Mouse (Mus musculus): ENCODE data around the gene Osbpl9. TPM values are rescaled to one million over a fixed set of nuclear protein-coding genes. Genes with fewer than 3 reads are reported as not detected.
A peak's percentile ranks its signal among the peaks of the same experiment; 100 is the strongest.

Osbpl9 gene
- total RNA-seq, 2 experiments from 2014 or later: 56.2 to 59.7 TPM

GRCm38 (mm10) chr4:109048258-109048657 lies 153.8 kb downstream of the Osbpl9 start:
- DNase-seq (ENCODE audit: low spot score in 2 of 2): no peak

- no peak for DNase-seq (ENCODE audit: low spot score in 2 of 2)
Measured at GRCm38 (mm10) chr4:109043756-109044155, 158.3 kb downstream of the Osbpl9 start.

DNA sequence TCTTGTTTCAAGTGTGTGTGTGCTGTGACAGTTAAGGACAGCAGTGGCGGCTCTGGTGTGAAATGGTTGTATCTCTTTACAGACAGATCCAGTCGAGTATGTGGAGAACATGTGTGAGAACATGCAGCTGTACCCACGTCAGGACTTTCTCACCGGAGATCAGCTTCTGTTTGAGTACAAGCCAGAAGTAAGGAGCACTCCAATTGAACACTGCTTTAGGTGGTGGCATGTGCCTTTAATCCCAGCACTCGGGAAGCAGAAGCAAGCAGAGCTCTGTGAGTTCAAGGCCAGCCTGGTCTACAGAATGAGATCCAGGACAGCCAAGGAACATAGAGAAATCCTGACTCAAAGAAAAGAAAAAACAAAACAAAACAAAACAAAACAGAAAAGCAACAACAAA lies 158.8 kb downstream of the Osbpl9 start:
- DNase-seq (ENCODE audit: low spot score in 2 of 2): no peak

- DNase-seq (ENCODE audit: low spot score in 2 of 2): no peak
Measured at GRCm38 (mm10) chr4:109042739-109043138, 159.3 kb downstream of the Osbpl9 start.

GRCm38 (mm10) chr4:109036327-109036726 lies 165.7 kb downstream of the Osbpl9 start:
- peak in 1 of 2 experiments; percentile 34 for DNase-seq (ENCODE audit: low spot score in 2 of 2)

DNA sequence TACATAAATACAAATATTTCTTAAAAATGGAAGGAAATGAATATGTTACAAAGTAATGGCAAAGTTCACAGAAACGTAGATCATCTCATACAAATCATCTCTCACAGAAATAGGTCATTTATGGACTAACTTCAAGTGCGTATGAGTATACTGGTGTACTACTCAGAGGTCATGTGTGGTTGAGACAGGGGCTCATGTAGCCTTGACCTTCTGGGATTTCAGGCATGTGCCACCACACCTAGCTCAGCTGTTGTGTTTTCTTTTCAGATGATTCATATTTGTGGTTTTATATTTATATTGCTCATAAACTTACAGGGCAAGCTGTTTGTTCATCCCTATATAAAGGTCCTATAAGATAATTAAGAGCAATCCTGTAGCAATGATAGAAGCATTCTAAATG lies 171.8 kb downstream of the Osbpl9 start:
- DNase-seq (ENCODE audit: low spot score in 2 of 2): no peak

DNA sequence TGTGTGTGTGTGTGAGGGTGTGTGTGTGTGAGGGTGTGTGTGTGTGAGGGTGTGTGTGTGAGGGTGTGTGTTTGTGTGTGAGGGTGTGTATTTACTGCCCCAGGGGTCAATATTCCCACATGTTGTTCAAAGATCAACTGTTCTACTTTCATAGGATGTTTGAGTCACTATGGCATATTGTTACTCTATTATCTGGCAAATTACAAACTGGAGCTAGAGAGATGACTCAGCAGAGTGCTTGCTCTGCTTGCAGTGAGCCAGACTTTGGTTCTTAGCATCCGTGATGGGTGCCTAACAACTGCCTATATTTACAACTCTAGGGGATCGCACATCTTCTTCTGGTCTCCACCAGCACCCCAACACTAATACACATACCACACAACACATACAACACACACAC lies 172.2 kb downstream of the Osbpl9 start:
- no peak for DNase-seq (ENCODE audit: low spot score in 2 of 2)

DNA sequence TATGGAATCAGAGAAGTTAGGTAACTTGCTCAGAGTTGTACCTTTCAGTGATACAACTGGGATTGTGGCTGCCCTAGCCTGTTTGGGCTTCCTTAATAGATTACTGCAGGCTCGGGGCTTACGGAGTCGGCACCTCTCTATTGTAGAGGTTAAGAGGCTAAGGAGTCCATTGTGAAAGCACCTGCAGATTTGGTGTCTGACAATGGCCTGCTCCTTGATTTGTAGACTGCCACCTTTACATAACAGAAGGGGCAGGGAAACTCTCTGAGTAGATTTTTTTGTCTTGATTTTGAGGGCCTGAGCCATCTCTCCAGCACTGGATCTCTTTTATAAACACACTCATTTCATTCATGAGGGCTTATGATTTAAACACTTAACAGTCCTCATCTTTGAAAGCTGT lies 175.5 kb downstream of the Osbpl9 start:
- no peak for DNase-seq (ENCODE audit: low spot score in 2 of 2)

DNA sequence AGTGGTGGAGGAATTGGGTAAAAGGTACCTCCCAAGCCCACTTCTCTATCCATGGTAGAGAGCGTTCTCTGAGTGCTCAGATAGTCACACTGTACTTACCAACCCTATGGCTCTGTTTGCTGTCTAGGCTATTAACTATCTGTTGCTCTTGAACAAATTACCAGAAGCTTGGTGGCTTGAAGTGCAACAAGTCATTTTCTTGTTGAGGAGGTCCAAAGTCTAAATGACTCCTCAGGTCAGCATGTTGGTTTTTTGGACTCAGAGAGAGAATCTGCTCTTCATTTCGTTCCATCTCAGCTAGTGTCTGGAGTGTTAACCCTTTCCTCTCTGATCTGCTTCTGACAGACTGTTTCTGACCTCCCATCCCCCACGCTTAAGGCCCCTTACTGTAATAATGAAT lies 177.0 kb downstream of the Osbpl9 start:
- DNase-seq (ENCODE audit: low spot score in 2 of 2): no peak

DNA sequence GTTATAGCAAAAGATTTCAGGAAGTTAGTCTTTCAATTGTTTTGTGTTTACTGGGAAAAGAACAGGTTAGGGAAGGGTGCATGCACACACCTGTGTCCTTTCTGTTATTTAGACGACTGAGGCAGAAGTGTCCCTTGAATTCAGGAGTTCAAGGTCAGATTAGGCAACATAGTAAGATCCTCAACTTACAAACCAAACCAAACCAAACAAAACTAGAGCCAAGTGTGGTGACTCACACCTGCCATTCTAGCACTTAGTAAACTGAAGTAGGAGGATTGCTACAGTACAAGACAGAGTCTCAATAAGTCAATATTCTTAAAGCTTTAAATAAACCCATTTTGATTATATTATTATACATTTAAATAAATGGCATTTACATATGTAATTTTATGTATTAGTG lies 180.1 kb downstream of the Osbpl9 start:
- no peak for DNase-seq (ENCODE audit: low spot score in 2 of 2)

- DNase-seq (ENCODE audit: low spot score in 2 of 2): no peak
Measured at GRCm38 (mm10) chr4:109019301-109019700, 182.8 kb downstream of the Osbpl9 start.

DNA sequence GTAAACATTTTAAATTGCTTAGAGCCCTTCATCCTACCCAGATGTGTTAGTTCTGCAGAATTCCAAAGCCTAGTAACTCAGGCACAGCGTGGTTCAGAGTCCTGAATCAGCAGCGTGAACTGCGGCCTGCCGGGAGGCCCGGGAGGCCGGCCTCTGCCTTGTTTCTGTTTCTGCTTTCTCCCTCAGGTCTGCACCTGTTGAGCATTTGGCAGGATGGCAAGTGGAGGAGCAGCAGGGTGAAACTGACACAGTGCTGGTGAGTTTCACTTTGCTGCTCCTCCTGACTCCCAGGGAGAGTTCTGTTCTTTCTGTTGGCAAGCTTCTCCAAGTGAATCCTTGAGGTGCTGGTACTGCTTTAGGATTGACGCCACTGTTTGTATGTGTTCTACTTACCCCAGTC lies 184.6 kb downstream of the Osbpl9 start:
- DNase-seq (ENCODE audit: low spot score in 2 of 2): no peak

DNA sequence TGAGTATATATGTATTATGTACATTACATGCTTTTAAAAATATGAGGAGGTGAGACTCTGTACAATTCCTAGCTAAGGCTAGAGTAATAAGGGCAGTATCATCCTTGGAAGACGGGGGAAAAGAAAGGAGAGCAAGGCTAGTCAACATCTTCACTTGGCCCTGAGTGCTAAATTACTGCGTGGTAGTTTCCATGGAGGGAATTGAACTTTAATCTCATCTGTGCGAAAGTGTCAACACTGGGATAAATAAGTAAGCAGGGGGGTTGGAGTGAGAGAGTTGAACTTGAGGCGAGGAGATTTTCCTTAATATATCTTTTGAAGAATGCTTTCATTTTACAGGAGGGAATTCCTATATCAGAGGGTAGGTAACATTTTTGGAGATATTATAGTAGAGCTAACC lies 188.0 kb downstream of the Osbpl9 start:
- DNase-seq (ENCODE audit: low spot score in 2 of 2): no peak

Small RNA genes within 50 kb of the gene (microRNA-seq; reads per million reads assigned to microRNA genes)
- 0 reads per million in 2 experiments for gene Mir761

Other genes starting within 250 kb of the Osbpl9 start
- gene Nrd1, start 201.6 kb downstream of the Osbpl9 start, total RNA-seq (2021): 100 to 1,000 TPM; 132 to 135 TPM
- gene Calr4, start 32.2 kb upstream of the Osbpl9 start, total RNA-seq (2021): 1 to 10 TPM; 1.3 to 1.6 TPM
- gene Eps15, start 78.0 kb upstream of the Osbpl9 start, total RNA-seq (2021): 100 to 1,000 TPM; 209 to 210 TPM
- gene Ttc39a, start 204.4 kb upstream of the Osbpl9 start, total RNA-seq (2021): 1 to 10 TPM; 1.4 to 2.4 TPM

All from layer of hippocampus, postnatal 14 days (tissue).